Mouse (Mus musculus) frontal cortex, adult 2 months (tissue): ENCODE data around the gene Hsd3b2. TPM values are rescaled to one million over a fixed set of nuclear protein-coding genes. Genes with fewer than 3 reads are reported as not detected.
"Not testable (repeated sequence)": the region's sequence is repeated elsewhere in the genome, so short reads cannot be mapped to it uniquely, and the experiment has no call there.

ENCODE experiments used
- DNase-seq, 2 experiments: peaks; one replicate each; pipeline ENCODE4 v3.0.0; 2022; ENCODE audit warnings: low spot score in 1 of 2; ENCODE audit errors: extremely low spot score in 1 of 2
- polyA plus RNA-seq: library from polyadenylated mRNA; depleted of rRNA; stranded (reverse); fragments of >200 nt; gene quantifications from 2 replicates; pipeline ENCODE4 v1.2.3, GENCODE M21; 2012; rRNA removed

Hsd3b2 gene
- polyA plus RNA-seq: 0.08 and 0.13 TPM in 2 replicates

DNA sequence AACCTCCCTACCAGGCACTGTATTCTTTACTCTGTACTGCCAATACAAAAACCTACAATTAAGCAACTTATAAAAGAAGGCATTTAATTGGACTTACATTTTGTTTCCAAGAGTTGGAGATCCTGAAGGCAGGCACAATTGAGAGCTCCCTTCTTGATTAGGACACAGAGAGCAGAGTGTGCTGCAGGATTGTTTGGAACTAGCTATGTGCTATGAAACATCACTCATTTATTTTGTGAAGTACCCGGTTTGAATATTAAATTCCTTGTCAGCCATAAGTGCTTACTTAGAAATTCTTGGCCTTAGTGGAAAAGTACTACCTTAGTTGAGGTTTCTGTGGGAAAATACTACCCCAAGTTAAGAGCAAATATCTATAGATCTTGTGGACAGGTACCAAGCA is at the start of gene Hsd3b2:
Gene Hsd3b2 (minus strand): TSS at position 168 of the 400 bp plus-strand sequence.
- no peak for DNase-seq

GRCm38 (mm10) chr3:98764155-98764554 is 39.8 kb upstream of the Hsd3b2 start:
- DNase-seq: no peak

- DNase-seq: no peak
These were observed 32.5 kb upstream of the Hsd3b2 start for GRCm38 (mm10) chr3:98756836-98757235.

DNA sequence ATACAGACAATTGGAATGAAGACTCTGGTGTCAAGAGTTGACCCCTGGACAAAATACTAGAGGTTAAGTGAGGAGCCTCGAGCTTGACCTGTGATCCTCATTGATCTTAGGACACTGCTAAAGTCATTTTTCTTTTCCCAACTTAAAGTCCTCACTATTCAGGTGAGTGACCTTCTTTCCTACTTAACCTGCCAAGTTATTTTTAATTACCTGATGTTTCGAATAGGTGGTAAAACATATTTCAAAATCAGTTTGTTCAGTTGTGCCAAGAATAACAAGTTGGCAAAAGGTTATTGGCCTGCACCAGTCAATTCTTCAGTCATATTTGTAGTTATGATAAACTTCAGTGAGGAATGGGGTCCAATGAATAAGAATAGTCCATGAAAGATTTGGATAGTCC is 27.8 kb upstream of the Hsd3b2 start:
- no peak for DNase-seq

GRCm38 (mm10) chr3:98741043-98741442 is 16.7 kb upstream of the Hsd3b2 start:
- DNase-seq: not testable (repeated sequence)

DNA sequence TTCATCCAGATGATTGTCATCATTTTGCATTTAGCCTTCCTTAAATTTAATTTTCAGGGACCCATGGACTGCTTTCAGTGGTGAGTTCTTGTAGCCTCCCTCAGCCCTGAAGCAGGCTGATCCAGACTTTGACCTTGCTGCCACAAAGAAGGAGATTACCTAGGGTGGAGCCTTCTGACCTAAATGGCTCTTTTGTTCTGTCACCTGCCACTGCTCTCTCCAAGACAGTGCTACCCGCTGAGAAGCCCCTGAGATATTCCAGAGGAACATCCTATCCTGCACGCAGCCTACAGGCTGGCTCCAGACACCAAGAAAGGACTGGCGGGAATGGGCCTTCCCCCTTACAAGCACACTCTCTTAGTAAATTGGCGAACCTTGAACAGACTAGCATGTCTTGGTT is 10.0 kb upstream of the Hsd3b2 start:
- DNase-seq: no peak

GRCm38 (mm10) chr3:98733724-98734123 is 9.4 kb upstream of the Hsd3b2 start:
- DNase-seq: no peak

DNA sequence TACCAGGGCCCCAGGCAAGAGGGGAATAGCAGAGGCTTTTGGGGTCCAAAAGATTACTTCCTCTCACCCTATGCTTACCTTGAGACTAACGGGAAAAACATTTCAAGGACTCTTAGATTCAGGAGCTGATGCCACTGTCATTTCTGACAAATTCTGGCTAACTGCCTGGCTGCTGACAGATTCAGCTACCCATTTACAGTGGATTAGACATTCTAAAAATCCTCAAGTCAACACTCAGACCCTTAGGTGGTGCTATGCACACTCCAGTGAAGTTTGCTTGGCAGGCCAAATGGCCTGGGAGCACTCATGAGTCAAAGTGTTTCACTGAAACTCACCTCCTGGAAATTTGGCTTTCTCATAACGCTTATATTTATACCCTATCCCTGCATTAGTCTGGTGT is 1.9 kb upstream of the Hsd3b2 start:
- DNase-seq: no peak

DNA sequence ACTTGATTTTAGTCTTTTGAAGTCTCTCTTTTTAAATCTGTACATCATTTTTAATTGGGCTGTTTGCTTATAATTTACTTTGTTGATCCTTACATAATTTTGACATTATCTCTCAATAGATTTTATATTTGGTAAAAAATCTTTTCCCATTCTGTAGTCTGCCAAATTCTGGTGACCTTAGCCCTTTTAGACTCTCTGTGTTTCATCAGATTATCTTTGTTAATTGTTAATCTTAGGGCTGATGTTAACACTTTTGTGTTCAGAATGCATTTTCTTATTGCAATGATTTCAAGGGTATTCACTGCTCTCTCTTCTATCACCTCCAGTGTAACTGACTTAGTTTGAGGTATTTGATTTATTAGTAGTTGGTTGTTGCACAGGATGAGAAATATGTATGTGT is 3.6 kb downstream of the Hsd3b2 start:
- no peak for DNase-seq

DNA sequence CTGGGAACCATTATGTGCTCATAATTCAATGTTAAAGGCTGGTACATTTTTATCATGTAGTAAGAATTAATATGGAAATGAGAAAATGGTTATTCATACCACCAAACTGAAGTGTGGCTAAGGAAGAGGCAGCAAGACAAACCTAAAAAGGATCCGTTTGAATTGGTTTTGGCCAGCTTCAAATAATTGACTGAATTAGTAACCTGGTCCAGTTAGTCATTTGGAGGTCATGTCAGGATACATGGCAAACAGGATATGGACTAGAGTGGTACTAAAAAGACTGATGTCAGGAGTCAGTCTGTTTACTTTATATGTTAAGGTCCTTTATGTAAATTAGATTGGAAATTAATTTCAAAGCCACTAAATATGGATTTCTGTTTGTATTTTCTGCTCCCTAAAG is 41.9 kb downstream of the Hsd3b2 start:
- no peak for DNase-seq

DNA sequence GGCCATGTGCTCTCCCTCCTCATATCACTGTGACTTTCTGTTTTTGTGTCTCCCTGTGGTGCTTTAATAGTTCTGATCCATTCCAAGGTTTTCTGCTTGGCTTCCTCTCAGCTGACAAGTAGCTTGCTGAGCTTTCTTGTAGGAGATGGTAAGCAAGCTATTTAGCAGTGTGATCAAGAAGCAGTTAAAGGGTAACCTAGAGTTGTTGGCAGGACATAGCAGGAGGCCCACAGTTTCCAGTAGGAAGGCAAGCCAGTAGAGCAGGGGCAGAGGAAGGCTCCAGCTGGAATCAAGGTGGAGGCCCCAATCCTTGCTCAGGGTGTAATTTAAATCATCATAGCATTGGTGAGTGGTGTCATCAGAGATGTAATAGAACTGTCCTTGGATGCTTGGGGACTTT is 43.6 kb downstream of the Hsd3b2 start:
- no peak for DNase-seq

Other genes with a start within 250 kb of the Hsd3b2 start
- gene Hsd3b4, start 214.0 kb downstream of the Hsd3b2 start, polyA plus RNA-seq: not detected in 2 replicates
- not detected in 2 replicates for gene Gm10681, start 135.7 kb downstream of the Hsd3b2 start, polyA plus RNA-seq
- gene Hsd3b5, start 94.3 kb downstream of the Hsd3b2 start, polyA plus RNA-seq: not detected in 2 replicates
- not detected in 2 replicates for gene Hsd3b3, start 38.6 kb upstream of the Hsd3b2 start, polyA plus RNA-seq
- gene Hsd3b6, start 89.9 kb upstream of the Hsd3b2 start, polyA plus RNA-seq: 0.36 TPM in 1 of 2 replicates, not detected in the other
- gene Hsd3b1, start 135.3 kb upstream of the Hsd3b2 start, polyA plus RNA-seq: not detected in 2 replicates
- gene Hao2, start 168.7 kb upstream of the Hsd3b2 start, polyA plus RNA-seq: not detected in 2 replicates